Mouse (Mus musculus): ENCODE measurements around the gene Kif1b.

- TF ChIP-seq CTCF (IDR thresholded peaks at IDR 0.05; ENCODE audit: borderline replicate concordance, extremely low read depth, insufficient read depth, insufficient read length) (no peak), POLR2A (IDR thresholded peaks at IDR 0.05; ENCODE audit: borderline replicate concordance, extremely low read depth, insufficient read depth, insufficient read length, poor library complexity, severe bottlenecking) (no peak)
These were observed 134.8 kb downstream of the Kif1b start for GRCm38 (mm10) chr4:149172666-149173065.

Measured in brain, embryonic 14.5 days (tissue).